25 mouse cellular contexts compared by ENCODE assay signal in the genomic region with DNA sequence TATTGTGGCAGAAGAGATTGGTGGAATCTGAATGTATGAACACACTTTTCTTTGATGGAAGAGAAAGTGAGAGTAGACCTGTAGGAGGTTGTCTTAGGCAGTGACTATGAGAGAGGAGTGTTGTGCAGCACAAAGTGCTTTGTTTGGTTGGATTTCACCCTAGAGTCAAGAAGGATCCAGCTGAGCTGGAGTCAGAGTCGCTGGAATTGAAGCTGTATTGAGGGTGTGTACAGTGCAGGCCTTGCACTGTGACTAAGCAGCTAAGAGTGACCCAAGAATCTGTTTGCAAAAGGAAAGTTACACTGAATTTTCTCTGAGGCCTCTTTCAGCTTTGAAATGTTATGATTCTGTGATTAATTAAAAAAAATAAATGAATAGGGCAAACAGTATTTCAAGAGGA. TPM values are rescaled to one million over a fixed set of nuclear protein-coding genes. Genes with fewer than 3 reads are reported as not detected.
A peak's percentile ranks its signal among the peaks of the same experiment; 100 is the strongest.
DNase-seq lines count a peak whose midpoint lies in the region; ATAC-seq and TF ChIP-seq lines count a peak whose summit lies in the region.
"Had no signal": no experiment of that assay in that cellular context is flagged by ENCODE, and none has a peak within 500 bp of the region (broad histone marks: within the 10 kb centered on the region; RNA-seq: fewer than 3 reads in every experiment).

No protein-coding gene starts in this region.

- no peaks in the 10 kb centered on the region for H3K36me3 ChIP-seq in kidney, postnatal 0 days (ENCODE audit: insufficient read depth, low read length)
- H3K36me3 ChIP-seq in lung, postnatal 0 days (ENCODE audit: insufficient read depth, low read length), result no peaks in the 10 kb centered on the region
- no peaks in the 10 kb centered on the region for H3K36me3 ChIP-seq in stomach, embryonic 16.5 days (ENCODE audit: control insufficient read depth, insufficient read depth, low read length)
- H3K36me3 ChIP-seq in thymus, adult 2 months (ENCODE audit: control insufficient read depth, insufficient read depth, low read length), result no peaks in the 10 kb centered on the region
- H3K36me3 ChIP-seq: embryonic facial prominence, embryonic 10.5 days; embryonic facial prominence, embryonic 13.5 days; hindbrain, embryonic 12.5 days; hindbrain, embryonic 15.5 days had no signal

- no peak overlapping the region for H3K9ac ChIP-seq in kidney, postnatal 0 days (ENCODE audit: low read depth, low read length)
- H3K9ac ChIP-seq in lung, postnatal 0 days (replicated peaks; ENCODE audit: low read depth), result no peak overlapping the region
- no peak overlapping the region for H3K9ac ChIP-seq in stomach, embryonic 16.5 days (ENCODE audit: low read length)
- H3K9ac ChIP-seq: embryonic facial prominence, embryonic 13.5 days; forebrain, embryonic 13.5 days; hindbrain, embryonic 12.5 days; hindbrain, embryonic 15.5 days had no signal

- H3K27ac ChIP-seq in kidney, postnatal 0 days, result no peak overlapping the region
- H3K27ac ChIP-seq in lung, postnatal 0 days (ENCODE audit: low read length), result no peak overlapping the region
- H3K27ac ChIP-seq in stomach, embryonic 16.5 days (ENCODE audit: low read length), result no peak overlapping the region
- H3K27ac ChIP-seq in thymus, adult 2 months (ENCODE audit: control insufficient read depth, insufficient read depth, low read length), result no peak overlapping the region
- H3K27ac ChIP-seq: embryonic facial prominence, embryonic 10.5 days; embryonic facial prominence, embryonic 13.5 days; forebrain, embryonic 13.5 days; hindbrain, embryonic 12.5 days; hindbrain, embryonic 15.5 days had no signal

- peak; percentile 43 for DNase-seq in kidney, postnatal 0 days (ENCODE audit: low spot score)
- DNase-seq in kidney, postnatal 4 days, result no peak
- DNase-seq in lung, postnatal 0 days (ENCODE audit: low spot score), result peak; percentile 7
- no peak for DNase-seq in lung, postnatal 36 days
- DNase-seq in thymus, adult 2 months, result no peak
- DNase-seq: adrenal gland, adult 8-10 months; adrenal gland, postnatal 25 days; B cell, adult 2 months; cerebellum, adult 11-12 months; cerebellum, adult 8-10 months; cerebellum, postnatal 10 days; cerebellum, postnatal 36 days; embryo, embryonic 11 days; gastrocnemius, postnatal 10 days; gastrocnemius, postnatal 36 days had no signal

- no peaks in the 10 kb centered on the region for H3K27me3 ChIP-seq in kidney, postnatal 0 days (ENCODE audit: insufficient read depth, low read length)
- H3K27me3 ChIP-seq in lung, postnatal 0 days (replicated peaks; ENCODE audit: insufficient read depth, low read length), result no peaks in the 10 kb centered on the region
- H3K27me3 ChIP-seq in stomach, embryonic 16.5 days (ENCODE audit: control insufficient read depth, insufficient read depth, low read length), result no peaks in the 10 kb centered on the region
- H3K27me3 ChIP-seq in thymus, adult 2 months (ENCODE audit: control insufficient read depth, insufficient read depth, low read length), result no peaks in the 10 kb centered on the region
- H3K27me3 ChIP-seq: embryonic facial prominence, embryonic 13.5 days; forebrain, embryonic 13.5 days; hindbrain, embryonic 12.5 days; hindbrain, embryonic 15.5 days had no signal

- H3K4me3 ChIP-seq in kidney, postnatal 0 days (replicated peaks; ENCODE audit: low read depth, low read length), result no peak overlapping the region
- H3K4me3 ChIP-seq in lung, postnatal 0 days (ENCODE audit: low read depth, low read length), result no peak overlapping the region
- H3K4me3 ChIP-seq in stomach, embryonic 16.5 days (replicated peaks; ENCODE audit: low read length), result no peak overlapping the region
- H3K4me3 ChIP-seq in thymus, adult 2 months (ENCODE audit: control insufficient read depth, insufficient read depth, low read length), result no peak overlapping the region
- H3K4me3 ChIP-seq: embryonic facial prominence, embryonic 10.5 days; embryonic facial prominence, embryonic 13.5 days; erythroblast, embryonic 14.5 days; forebrain, embryonic 13.5 days; hindbrain, embryonic 12.5 days; hindbrain, embryonic 15.5 days had no signal

- no peaks in the 10 kb centered on the region for H3K4me1 ChIP-seq in kidney, postnatal 0 days (replicated peaks; ENCODE audit: insufficient read depth, low read length)
- H3K4me1 ChIP-seq in lung, postnatal 0 days (ENCODE audit: insufficient read depth, low read depth, low read length), result no peaks in the 10 kb centered on the region
- 0 out of 2 replicates have a peak, but pooled peaks cover 5% of the 10 kb centered on the region for H3K4me1 ChIP-seq in stomach, embryonic 16.5 days (ENCODE audit: control insufficient read depth, insufficient read depth, low read length)
- no peaks in the 10 kb centered on the region for H3K4me1 ChIP-seq in thymus, adult 2 months (replicated peaks; ENCODE audit: control insufficient read depth, insufficient read depth, low read length)
- H3K4me1 ChIP-seq: embryonic facial prominence, embryonic 10.5 days; embryonic facial prominence, embryonic 13.5 days; forebrain, embryonic 13.5 days; hindbrain, embryonic 12.5 days; hindbrain, embryonic 15.5 days had no signal

- no peak for ATAC-seq in kidney, postnatal 0 days (replicated peaks; ENCODE audit: low FRiP score, low read depth)
- no peak for ATAC-seq in lung, postnatal 0 days
- peak; percentile 16 for ATAC-seq in CD4-positive, CD25-positive, alpha-beta regulatory T cell, adult 4 months
- peak; percentile 75 for ATAC-seq in stomach, embryonic 16.5 days (ENCODE audit: insufficient read depth, low FRiP score)
- ATAC-seq: forebrain, embryonic 13.5 days; forebrain, embryonic 16.5 days had no signal

- TF ChIP-seq CTCF in kidney, postnatal 0 days (IDR thresholded peaks at IDR 0.05; ENCODE audit: low read depth), result no peak
- no peak for TF ChIP-seq CTCF in lung, postnatal 0 days (IDR thresholded peaks at IDR 0.05)
- TF ChIP-seq CTCF in thymus, adult 2 months (IDR thresholded peaks at IDR 0.05; ENCODE audit: borderline replicate concordance, control insufficient read depth, extremely low read depth, insufficient read depth, low read length, poor library complexity), result no peak

- H3K9me3 ChIP-seq in kidney, postnatal 0 days (replicated peaks; ENCODE audit: low read length), result no peaks in the 10 kb centered on the region
- H3K9me3 ChIP-seq in lung, postnatal 0 days (ENCODE audit: low read length), result no peaks in the 10 kb centered on the region
- no peaks in the 10 kb centered on the region for H3K9me3 ChIP-seq in stomach, embryonic 16.5 days (replicated peaks; ENCODE audit: control insufficient read depth, low read length)
- H3K9me3 ChIP-seq: embryonic facial prominence, embryonic 10.5 days; embryonic facial prominence, embryonic 13.5 days; forebrain, embryonic 13.5 days; hindbrain, embryonic 12.5 days; hindbrain, embryonic 15.5 days had no signal

- TF ChIP-seq EP300 in lung, postnatal 0 days (IDR thresholded peaks at IDR 0.05), result no peak

- no peak for TF ChIP-seq POLR2A in thymus, adult 2 months (IDR thresholded peaks at IDR 0.05; ENCODE audit: control insufficient read depth, extremely low read depth, insufficient read depth, low read length, poor library complexity)

- 37% methylated on average over 1 of the region's 1 CpGs for WGBS in kidney, postnatal 0 days
- 24% methylated on average over 1 of the region's 1 CpGs for WGBS in lung, postnatal 0 days
- 14% methylated on average over 1 of the region's 1 CpGs for WGBS in stomach, embryonic 16.5 days
- 67% methylated on average over 1 of the region's 1 CpGs for WGBS in thymus, adult 2 months

- no peak overlapping the region for H3K4me2 ChIP-seq in kidney, postnatal 0 days (ENCODE audit: low read length)
- no peak overlapping the region for H3K4me2 ChIP-seq in lung, postnatal 0 days (replicated peaks; ENCODE audit: low read depth, low read length)
- H3K4me2 ChIP-seq in stomach, embryonic 16.5 days (ENCODE audit: low read depth, low read length), result no peak overlapping the region
- H3K4me2 ChIP-seq: embryonic facial prominence, embryonic 13.5 days; forebrain, embryonic 13.5 days; heart, embryonic 11.5 days; hindbrain, embryonic 12.5 days; hindbrain, embryonic 15.5 days had no signal

RNA-seq across cellular contexts. Expression of gene Icos, which starts 52.2 kb away (rescaled TPM):
- polyA plus RNA-seq in kidney, postnatal 0 days (2015; fragmentation: Nextera tagmentation; extraction: Ambion mirVana), result 0.05 and 0.08 TPM in 2 replicates
- 0.25 and 0.30 TPM in 2 replicates for polyA plus RNA-seq in lung, postnatal 0 days (2015; fragmentation: Nextera tagmentation; extraction: Ambion mirVana)
- polyA plus RNA-seq in CD4-positive, CD25-positive, alpha-beta regulatory T cell, adult 4 months (2017; shearing (Covaris generic)), result 100 to 1,000 TPM; 309 to 337 TPM
- polyA plus RNA-seq in stomach, embryonic 16.5 days (2015; fragmentation: Nextera tagmentation; extraction: Ambion mirVana), result 0.22 and 0.34 TPM in 2 replicates
- 8.1 and 8.9 TPM in 2 replicates for polyA plus RNA-seq in thymus, adult 2 months (2012; rRNA removed)
- polyA plus RNA-seq: embryonic facial prominence, embryonic 10.5 days; erythroblast, embryonic 14.5 days; hindbrain, embryonic 15.5 days had no signal

Comparison
In these comparisons a context has a peak if more than half of its experiments do, and no peak if none do; other contexts are left out.
1. DNase-seq: peak in kidney, postnatal 0 days (single experiment) and lung, postnatal 0 days (single experiment); none in kidney, postnatal 4 days (0 of 2), lung, postnatal 36 days (single experiment) and thymus, adult 2 months (single experiment).
2. ATAC-seq: peak in CD4-positive, CD25-positive, alpha-beta regulatory T cell, adult 4 months (single experiment) and stomach, embryonic 16.5 days (single experiment); none in kidney, postnatal 0 days (single experiment) and lung, postnatal 0 days (single experiment).
3. RNA of gene Icos, which starts 52.2 kb away (polyA plus RNA-seq): 309 to 337 TPM in CD4-positive, CD25-positive, alpha-beta regulatory T cell, adult 4 months; 8.1 to 8.9 TPM in thymus, adult 2 months, 0.22 to 0.34 TPM in stomach, embryonic 16.5 days, 0.25 to 0.30 TPM in lung, postnatal 0 days and 0.05 to 0.08 TPM in kidney, postnatal 0 days; every median in the first group is over 10 times any median in the second.